9 mouse cellular contexts compared by ENCODE assay signal in the genomic region with DNA sequence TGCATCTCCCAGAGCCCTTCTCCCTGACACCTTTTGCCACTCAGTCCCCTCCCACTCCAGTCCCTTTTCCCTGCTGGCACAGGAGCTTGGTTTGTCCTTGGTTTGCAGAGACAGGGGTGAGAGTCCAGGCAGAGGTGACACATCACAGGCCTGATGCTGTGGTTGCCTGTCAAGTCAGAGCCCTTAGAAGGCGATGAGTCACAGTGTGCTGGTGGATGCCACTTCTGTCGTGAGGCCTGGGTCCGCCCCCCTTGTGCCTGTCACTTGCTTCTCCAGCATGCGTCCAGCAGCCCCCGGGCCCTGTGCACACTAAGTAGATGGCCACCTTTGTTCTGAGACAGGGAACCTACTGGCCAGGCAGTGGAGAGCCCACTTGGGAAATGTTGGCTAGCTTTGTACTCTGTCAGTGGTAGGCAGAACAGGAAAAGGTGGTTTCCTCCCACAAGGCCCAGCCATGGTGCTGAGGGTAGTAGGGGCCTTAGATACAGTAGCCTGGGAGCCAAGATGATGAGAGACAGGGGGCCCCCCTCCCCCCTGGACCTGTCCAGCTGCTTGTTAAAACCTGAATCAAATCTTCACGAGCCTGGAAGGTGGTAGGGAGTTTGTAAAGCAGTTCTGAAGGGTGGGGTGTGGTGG. TPM values are rescaled to one million over a fixed set of nuclear protein-coding genes. Genes with fewer than 3 reads are reported as not detected.
DNase-seq lines count a peak whose midpoint lies in the region; ATAC-seq and TF ChIP-seq lines count a peak whose summit lies in the region.
"Had no signal": no experiment of that assay in that cellular context is flagged by ENCODE, and none has a peak within 500 bp of the region (broad histone marks: within the 10 kb centered on the region; RNA-seq: fewer than 3 reads in every experiment).

No protein-coding gene starts in this region.

- ATAC-seq in forebrain, embryonic 11.5 days (replicated peaks; ENCODE audit: low FRiP score): 0 out of 2 replicates have a peak, but pooled peaks have one; percentile 13
- ATAC-seq in forebrain, embryonic 16.5 days: no peak
- ATAC-seq in inflammation-experienced regulatory T-cells, adult 6 months: peak; percentile 84

- TF ChIP-seq CTCF in spleen, adult 2 months (IDR thresholded peaks at IDR 0.05; ENCODE audit: extremely low read depth, insufficient read depth, insufficient read length, insufficient replicate concordance): no peak

- peaks cover 11% of the 10 kb centered on the region; the same call in 1 of the 2 replicates for H3K36me3 ChIP-seq in forebrain, embryonic 11.5 days (ENCODE audit: control insufficient read depth, insufficient read depth, low read length)
- H3K36me3 ChIP-seq in forebrain, embryonic 16.5 days (ENCODE audit: control insufficient read depth, insufficient read depth): peaks cover 17% of the 10 kb centered on the region
- peaks cover 32% of the 10 kb centered on the region for H3K36me3 ChIP-seq in spleen, adult 2 months (ENCODE audit: control insufficient read depth, insufficient read depth, low read length)

- DNase-seq in forebrain, embryonic 11.5 days (ENCODE audit: low spot score): no peak
- no peak for DNase-seq in spleen, adult 2 months (ENCODE audit: low read depth in 1 of 2, low spot score in 2 of 2)
- DNase-seq in spleen, postnatal 10 days (ENCODE audit: low spot score in 2 of 2): no peak
- DNase-seq in ovary, adult 18-20 months (ENCODE audit: low spot score): no peak
- DNase-seq in gastrocnemius, postnatal 36 days: no peak
- DNase-seq in thymus, postnatal 14 days: no peak

- peaks cover 3% of the 10 kb centered on the region; the same call in 1 of the 2 replicates for H3K4me1 ChIP-seq in forebrain, embryonic 11.5 days (replicated peaks; ENCODE audit: control insufficient read depth, insufficient read depth, low read length)
- H3K4me1 ChIP-seq in forebrain, embryonic 16.5 days (replicated peaks; ENCODE audit: control insufficient read depth, insufficient read depth, low read length): peaks cover 14% of the 10 kb centered on the region
- H3K4me1 ChIP-seq in spleen, adult 2 months (ENCODE audit: control insufficient read depth, insufficient read depth, insufficient read length): peaks cover 10% of the 10 kb centered on the region

- no peak overlapping the region for H3K27ac ChIP-seq in forebrain, embryonic 11.5 days (ENCODE audit: low read depth, low read length)
- no peak overlapping the region for H3K27ac ChIP-seq in forebrain, embryonic 16.5 days (ENCODE audit: low read length)
- H3K27ac ChIP-seq in spleen, adult 2 months (ENCODE audit: insufficient read depth, low read length): peak overlapping the region; percentile 34

- no peak overlapping the region for H3K4me2 ChIP-seq in forebrain, embryonic 11.5 days (ENCODE audit: low read depth, low read length, severe bottlenecking)
- H3K4me2 ChIP-seq in forebrain, embryonic 16.5 days (ENCODE audit: low read length): no peak overlapping the region

- no peak overlapping the region for H3K4me3 ChIP-seq in forebrain, embryonic 11.5 days (ENCODE audit: low read depth, low read length)
- H3K4me3 ChIP-seq in forebrain, embryonic 16.5 days (replicated peaks; ENCODE audit: low read length): no peak overlapping the region
- no peak overlapping the region for H3K4me3 ChIP-seq in spleen, adult 2 months (ENCODE audit: extremely low read depth, insufficient read depth, insufficient read length)
- H3K4me3 ChIP-seq: myocyte had no signal

- intact Hi-C loops in gastrocnemius, postnatal 36 days (cut with DNase I): no loop called here

- H3K27me3 ChIP-seq in forebrain, embryonic 11.5 days (ENCODE audit: control insufficient read depth, insufficient read depth, low read length): no peaks in the 10 kb centered on the region
- H3K27me3 ChIP-seq in forebrain, embryonic 16.5 days (replicated peaks; ENCODE audit: control insufficient read depth, insufficient read depth, low read length): no peaks in the 10 kb centered on the region
- H3K27me3 ChIP-seq in spleen, adult 2 months (ENCODE audit: control insufficient read depth, insufficient read depth, low read length): no peaks in the 10 kb centered on the region

- no peaks in the 10 kb centered on the region for H3K9me3 ChIP-seq in forebrain, embryonic 11.5 days (ENCODE audit: control insufficient read depth, low read length)
- H3K9me3 ChIP-seq in forebrain, embryonic 16.5 days (ENCODE audit: control insufficient read depth, low read length): no peaks in the 10 kb centered on the region

- TF ChIP-seq POLR2A in spleen, adult 2 months (IDR thresholded peaks at IDR 0.05; ENCODE audit: low read depth, low read length): no peak

- 69% methylated on average over 6 of the region's 6 CpGs for WGBS in forebrain, embryonic 11.5 days
- WGBS in forebrain, embryonic 16.5 days: 71% methylated on average over 6 of the region's 6 CpGs
- 18% methylated on average over 6 of the region's 6 CpGs for WGBS in spleen, adult 2 months

- no peak overlapping the region for H3K9ac ChIP-seq in forebrain, embryonic 11.5 days (ENCODE audit: low read length)
- H3K9ac ChIP-seq in forebrain, embryonic 16.5 days (replicated peaks; ENCODE audit: low read depth, low read length): no peak overlapping the region

RNA-seq across cellular contexts. Expression of gene Ppif, which starts 53.4 kb away (rescaled TPM):
- 34.8 and 38.4 TPM in 2 replicates for polyA plus RNA-seq in forebrain, embryonic 11.5 days (2014; fragmentation: Nextera tagmentation; extraction: Ambion mirVana)
- polyA plus RNA-seq in forebrain, embryonic 16.5 days (2015; fragmentation: Nextera tagmentation; extraction: Ambion mirVana): 24.1 and 26.3 TPM in 2 replicates
- 50.4 and 68.4 TPM in 2 replicates for polyA plus RNA-seq in spleen, adult 2 months (2012; rRNA removed)
- polyA plus RNA-seq in inflammation-experienced regulatory T-cells, adult 6 months (2017; shearing (Covaris generic)): 10 to 100 TPM; 19.9 to 30.3 (median 23.0) TPM
- total RNA-seq in gastrocnemius, postnatal 36 days (2021): 10 to 100 TPM; 31.8 to 36.5 TPM
